Mouse (Mus musculus) G1E (cell line): ENCODE measurements around the gene Steap3.

Source experiments
- CTCF ChIP-seq: IDR thresholded peaks from 2 replicates; pipeline ENCODE4 v1.5.1; 2012; ENCODE audit warnings: low read depth, low read length, inconsistent platforms, mixed read lengths
- GATA1 ChIP-seq: IDR thresholded peaks from 2 replicates; pipeline ENCODE4 v1.6.1; 2012; ENCODE audit warnings: borderline replicate concordance, low read length, inconsistent platforms, mixed read lengths
- GATA2 ChIP-seq: IDR thresholded peaks from 2 replicates; pipeline ENCODE4 v1.6.1; 2012; ENCODE audit warnings: low read depth, low read length, inconsistent platforms, borderline replicate concordance
- POLR2AphosphoS5 ChIP-seq: IDR thresholded peaks from 2 replicates; pipeline ENCODE4 v1.6.1; 2012; ENCODE audit warnings: low read depth, low read length, inconsistent platforms; ENCODE audit not compliant: insufficient replicate concordance
- TAL1 ChIP-seq: conservative IDR thresholded peaks from 2 replicates; pipeline ENCODE4 v1.6.1; 2012; ENCODE audit warnings: low read depth, low read length, inconsistent platforms, mixed read lengths

GRCm38 (mm10) chr1:120190300-120190699 is 82.2 kb downstream of the Steap3 start:
- TF ChIP-seq CTCF: no peak
- no peak for TF ChIP-seq GATA1
- TF ChIP-seq TAL1: no peak
- TF ChIP-seq POLR2AphosphoS5: no peak
- TF ChIP-seq GATA2: no peak
